Mouse (Mus musculus): ENCODE measurements around the gene Susd6. TPM values are rescaled to one million over a fixed set of nuclear protein-coding genes. Genes with fewer than 3 reads are reported as not detected.

Gene Susd6
- polyA plus RNA-seq, 1 experiment from 2014 or later: 21.7 TPM

DNA sequence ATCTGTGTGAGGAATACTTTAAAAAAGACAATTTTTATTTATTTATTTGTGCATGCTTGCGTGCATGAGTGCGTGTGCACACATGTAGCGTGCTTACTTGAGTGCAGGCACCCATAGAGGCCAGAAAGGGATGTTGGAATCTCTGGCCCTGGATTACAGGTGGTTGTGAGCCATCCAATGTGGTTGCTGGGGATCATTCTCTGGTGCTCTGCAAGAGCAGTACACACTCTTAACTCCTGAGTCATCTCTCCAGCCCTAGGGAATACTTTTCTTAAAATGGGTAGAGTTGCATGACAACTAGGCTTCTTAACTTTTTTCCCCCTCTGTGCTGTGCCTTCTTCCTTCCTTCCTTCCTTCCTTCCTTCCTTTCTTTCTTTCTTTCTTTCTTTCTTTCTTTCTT, 9.8 kb downstream of the Susd6 start:
- H3K4me1 ChIP-seq (replicated peaks; ENCODE audit: control insufficient read depth, insufficient read depth, low read length): peaks cover 24% of the 10 kb centered on the region
- no peak overlapping the region for H3K27ac ChIP-seq (ENCODE audit: low read depth, low read length)
- H3K4me2 ChIP-seq: no peak overlapping the region
- no peaks in the 10 kb centered on the region for H3K27me3 ChIP-seq (replicated peaks; ENCODE audit: control insufficient read depth, insufficient read depth, low read length)
- no peak overlapping the region for H3K9ac ChIP-seq (ENCODE audit: low read depth, low read length)
- WGBS: 91% methylated on average over 3 of the region's 3 CpGs
- ATAC-seq (replicated peaks; ENCODE audit: low FRiP score) (no peak), DNase-seq (ENCODE audit: low spot score) (no peak)
- H3K4me3 ChIP-seq (ENCODE audit: low read depth, low read length): no peak overlapping the region
- H3K36me3 ChIP-seq (ENCODE audit: control insufficient read depth, insufficient read depth, low read length): no peaks in the 10 kb centered on the region
- no peaks in the 10 kb centered on the region for H3K9me3 ChIP-seq (ENCODE audit: control insufficient read depth, low read length)

DNA sequence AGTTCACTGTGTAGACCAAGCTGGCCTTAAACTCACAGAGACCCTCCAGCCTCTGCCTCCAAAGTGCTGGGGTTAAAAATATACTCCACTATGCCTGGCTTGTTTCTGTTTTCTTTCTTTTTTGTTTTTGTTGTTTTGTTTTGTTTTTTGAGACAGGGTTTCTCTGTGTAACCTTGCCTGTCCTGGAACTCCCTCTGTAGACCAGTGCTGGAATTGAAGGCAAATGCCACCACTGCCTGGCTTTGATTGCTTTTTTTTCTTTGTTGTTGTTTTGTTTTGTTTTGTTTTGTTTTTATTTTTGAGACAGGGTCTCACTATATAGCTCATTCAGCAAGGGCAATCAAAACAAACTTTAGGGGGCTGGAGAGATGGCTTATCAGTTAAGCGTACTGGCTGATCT, 11.1 kb downstream of the Susd6 start:
- WGBS: 91% methylated on average over 1 of the region's 1 CpGs
- Histone ChIP-seq H3K4me2 (no peak overlapping the region), H3K36me3 (ENCODE audit: control insufficient read depth, insufficient read depth, low read length) (no peaks in the 10 kb centered on the region), H3K27me3 (replicated peaks; ENCODE audit: control insufficient read depth, insufficient read depth, low read length) (no peaks in the 10 kb centered on the region), H3K27ac (ENCODE audit: low read depth, low read length) (no peak overlapping the region), H3K9me3 (ENCODE audit: control insufficient read depth, low read length) (no peaks in the 10 kb centered on the region), H3K4me1 (replicated peaks; ENCODE audit: control insufficient read depth, insufficient read depth, low read length) (peaks cover 23% of the 10 kb centered on the region), H3K4me3 (ENCODE audit: low read depth, low read length) (no peak overlapping the region), H3K9ac (ENCODE audit: low read depth, low read length) (no peak overlapping the region)
- no peak for DNase-seq (ENCODE audit: low spot score)
- ATAC-seq (replicated peaks; ENCODE audit: low FRiP score): no peak

DNA sequence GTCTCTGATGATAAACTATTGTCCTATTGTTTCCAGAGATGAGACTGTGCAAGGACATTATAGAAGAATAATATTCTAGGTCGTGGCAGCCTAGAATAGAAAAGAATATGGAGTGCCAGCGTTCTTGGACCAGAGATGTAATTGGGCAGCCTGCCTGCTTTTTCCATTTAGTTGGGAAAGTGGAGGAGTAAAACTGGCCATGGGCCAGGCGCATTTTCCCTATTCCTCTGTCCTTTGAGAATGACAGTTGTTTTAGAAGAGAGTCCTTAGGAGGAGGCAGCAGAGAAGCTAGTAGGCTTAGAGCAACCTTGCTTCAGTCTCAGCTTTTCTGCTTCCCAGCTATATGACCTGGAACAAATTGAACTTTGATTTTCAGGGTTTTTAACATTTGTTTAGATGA, 13.6 kb downstream of the Susd6 start:
- Histone ChIP-seq H3K4me1 (replicated peaks; ENCODE audit: control insufficient read depth, insufficient read depth, low read length) (peaks cover 36% of the 10 kb centered on the region), H3K9me3 (ENCODE audit: control insufficient read depth, low read length) (no peaks in the 10 kb centered on the region), H3K27ac (ENCODE audit: low read depth, low read length) (no peak overlapping the region), H3K4me2 (no peak overlapping the region), H3K4me3 (ENCODE audit: low read depth, low read length) (no peak overlapping the region), H3K9ac (ENCODE audit: low read depth, low read length) (no peak overlapping the region), H3K27me3 (replicated peaks; ENCODE audit: control insufficient read depth, insufficient read depth, low read length) (no peaks in the 10 kb centered on the region), H3K36me3 (ENCODE audit: control insufficient read depth, insufficient read depth, low read length) (no peaks in the 10 kb centered on the region)
- no peak for DNase-seq (ENCODE audit: low spot score)
- WGBS: 73% methylated on average over 3 of the region's 3 CpGs
- no peak for ATAC-seq (replicated peaks; ENCODE audit: low FRiP score)

DNA sequence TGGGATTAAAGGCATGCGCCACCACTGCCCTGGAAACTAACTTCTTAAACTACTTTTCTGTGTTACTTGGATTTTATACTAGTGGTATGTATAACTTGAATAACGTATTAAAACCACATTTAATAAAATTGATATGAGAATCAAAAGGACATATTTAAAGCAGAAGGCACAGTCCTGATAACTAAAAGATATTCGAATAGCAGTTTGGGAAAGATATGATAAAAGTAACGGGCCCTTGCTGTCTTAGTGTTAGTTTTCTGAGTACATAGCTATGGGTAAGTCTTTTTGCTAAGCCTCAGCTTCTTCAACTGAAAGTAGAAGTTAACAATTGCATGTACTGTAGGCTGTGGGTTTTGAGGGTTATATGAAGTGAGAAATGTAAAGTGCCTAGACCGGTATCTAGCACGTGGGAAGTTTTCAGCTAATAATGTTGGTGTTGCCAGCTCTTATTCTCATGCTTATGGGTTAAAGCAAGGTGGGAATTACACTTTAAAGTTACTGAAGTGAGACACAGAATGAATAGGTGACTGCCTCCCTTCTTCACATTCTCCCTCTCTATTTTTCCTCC, 14.6 kb downstream of the Susd6 start:
- no peaks in the 10 kb centered on the region for H3K9me3 ChIP-seq (ENCODE audit: control insufficient read depth, low read length)
- ATAC-seq (replicated peaks; ENCODE audit: low FRiP score): no peak
- H3K4me1 ChIP-seq (replicated peaks; ENCODE audit: control insufficient read depth, insufficient read depth, low read length): peaks cover 42% of the 10 kb centered on the region
- WGBS: 75% methylated on average over 6 of the region's 6 CpGs
- no peak overlapping the region for H3K9ac ChIP-seq (ENCODE audit: low read depth, low read length)
- no peak for DNase-seq (ENCODE audit: low spot score)
- no peaks in the 10 kb centered on the region for H3K27me3 ChIP-seq (replicated peaks; ENCODE audit: control insufficient read depth, insufficient read depth, low read length)
- no peak overlapping the region for H3K27ac ChIP-seq (ENCODE audit: low read depth, low read length)
- H3K36me3 ChIP-seq (ENCODE audit: control insufficient read depth, insufficient read depth, low read length): no peaks in the 10 kb centered on the region
- no peak overlapping the region for H3K4me3 ChIP-seq (ENCODE audit: low read depth, low read length)
- H3K4me2 ChIP-seq: no peak overlapping the region

DNA sequence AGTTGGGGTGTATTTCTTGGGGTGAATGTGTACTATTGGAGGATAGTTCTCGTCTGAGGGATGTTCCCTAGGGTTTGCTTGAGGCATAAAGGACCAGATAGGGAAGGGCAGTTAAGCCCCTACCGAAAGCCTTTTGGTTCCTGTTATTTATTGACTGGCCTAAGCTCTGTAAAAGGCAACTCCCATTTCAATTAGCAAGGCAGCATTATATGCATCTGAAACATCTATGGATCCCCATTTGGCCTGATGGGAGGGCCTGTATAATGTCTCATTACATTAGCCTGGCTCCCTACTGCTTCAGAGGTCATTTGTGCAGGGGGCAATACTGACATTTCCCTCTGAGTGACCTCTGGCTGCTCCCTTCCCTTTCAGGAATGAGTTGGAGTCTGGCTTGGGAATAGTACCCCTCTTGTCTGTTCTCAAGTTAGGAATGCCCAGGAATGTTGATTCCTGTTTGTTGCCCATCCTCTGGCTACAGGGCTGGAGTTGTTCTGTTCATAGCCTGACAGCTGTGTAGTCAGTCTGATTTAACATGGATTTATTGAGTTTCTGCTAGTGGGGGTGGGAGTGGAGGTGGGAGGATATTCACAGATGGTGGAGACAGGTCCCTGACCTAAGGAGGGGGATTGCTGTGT, 17.3 kb downstream of the Susd6 start:
- DNase-seq (ENCODE audit: low spot score) (no peak), ATAC-seq (replicated peaks; ENCODE audit: low FRiP score) (no peak)
- Histone ChIP-seq H3K4me2 (no peak overlapping the region), H3K9ac (ENCODE audit: low read depth, low read length) (no peak overlapping the region), H3K9me3 (ENCODE audit: control insufficient read depth, low read length) (no peaks in the 10 kb centered on the region), H3K4me3 (ENCODE audit: low read depth, low read length) (no peak overlapping the region), H3K4me1 (replicated peaks; ENCODE audit: control insufficient read depth, insufficient read depth, low read length) (peaks cover 52% of the 10 kb centered on the region), H3K36me3 (ENCODE audit: control insufficient read depth, insufficient read depth, low read length) (no peaks in the 10 kb centered on the region), H3K27ac (ENCODE audit: low read depth, low read length) (no peak overlapping the region), H3K27me3 (replicated peaks; ENCODE audit: control insufficient read depth, insufficient read depth, low read length) (no peaks in the 10 kb centered on the region)
- WGBS: 60% methylated on average over 2 of the region's 2 CpGs

DNA sequence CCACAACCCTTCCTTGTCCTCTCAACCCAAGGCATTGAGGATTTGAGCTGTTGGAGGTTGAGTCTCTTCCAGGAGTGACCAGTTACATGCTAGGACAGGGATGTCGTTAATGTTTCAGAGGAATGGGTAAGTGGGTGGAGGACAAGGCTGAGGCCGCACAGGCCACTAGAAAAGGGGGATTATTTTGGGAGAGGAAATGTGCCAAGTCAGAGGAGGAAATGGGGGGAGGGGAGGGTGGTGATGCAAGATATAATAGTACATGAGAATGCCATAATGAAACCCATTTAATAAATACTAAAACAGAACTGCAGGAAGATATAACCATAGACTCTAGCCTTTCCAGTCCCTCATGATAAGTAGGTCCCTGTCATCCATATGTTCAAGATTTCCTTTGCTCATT, 19.7 kb downstream of the Susd6 start:
- no peak overlapping the region for H3K9ac ChIP-seq (ENCODE audit: low read depth, low read length)
- H3K4me2 ChIP-seq: no peak overlapping the region
- no peaks in the 10 kb centered on the region for H3K27me3 ChIP-seq (replicated peaks; ENCODE audit: control insufficient read depth, insufficient read depth, low read length)
- H3K27ac ChIP-seq (ENCODE audit: low read depth, low read length): no peak overlapping the region
- ATAC-seq (replicated peaks; ENCODE audit: low FRiP score): no peak
- peaks cover 56% of the 10 kb centered on the region for H3K4me1 ChIP-seq (replicated peaks; ENCODE audit: control insufficient read depth, insufficient read depth, low read length)
- no peaks in the 10 kb centered on the region for H3K36me3 ChIP-seq (ENCODE audit: control insufficient read depth, insufficient read depth, low read length)
- no peak overlapping the region for H3K4me3 ChIP-seq (ENCODE audit: low read depth, low read length)
- no peaks in the 10 kb centered on the region for H3K9me3 ChIP-seq (ENCODE audit: control insufficient read depth, low read length)
- 58% methylated on average over 2 of the region's 2 CpGs for WGBS
- no peak for DNase-seq (ENCODE audit: low spot score)

DNA sequence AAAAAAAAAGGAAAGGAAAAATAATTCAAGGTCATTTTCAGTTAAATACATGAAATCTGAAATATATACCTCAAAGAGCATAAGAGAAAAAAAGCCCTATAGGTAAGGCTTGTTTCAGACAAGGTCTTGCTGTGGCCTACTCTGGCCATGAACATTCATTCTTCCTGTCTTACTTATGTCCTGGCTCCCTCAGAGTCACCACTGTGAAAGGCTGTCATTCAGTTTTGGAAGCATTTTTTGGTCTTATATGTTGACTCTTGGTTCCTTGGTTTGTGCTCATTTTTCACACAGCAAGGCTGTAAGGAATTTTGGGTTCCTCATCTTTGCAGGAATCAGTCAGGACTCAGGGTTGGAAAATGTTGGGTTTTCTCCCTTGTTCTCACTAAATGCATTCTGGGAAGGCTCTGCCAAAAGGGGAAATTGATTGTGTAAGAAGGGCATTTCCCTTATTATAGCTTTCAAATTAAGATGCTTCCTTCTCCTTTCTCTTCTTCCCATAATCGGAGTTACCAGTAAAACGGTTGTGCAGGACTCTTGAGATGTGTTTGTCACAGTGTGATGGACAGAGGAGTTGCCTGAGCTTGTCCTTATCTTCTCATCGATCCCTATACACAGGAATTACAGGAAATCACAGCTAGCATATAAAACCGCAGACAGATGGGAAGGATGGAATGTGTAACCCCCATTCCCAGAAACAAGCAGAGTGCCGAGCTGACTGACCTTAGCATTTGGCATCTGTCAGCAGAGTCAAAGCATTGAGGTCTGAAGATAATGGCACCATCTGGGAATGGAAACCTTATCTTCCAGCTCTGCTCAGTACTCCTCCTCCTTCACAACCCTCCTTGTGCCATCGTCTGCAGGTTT, 21.6 kb downstream of the Susd6 start:
- H3K4me2 ChIP-seq: peak overlapping the region; percentile 35
- H3K4me3 ChIP-seq (ENCODE audit: low read depth, low read length): no peak overlapping the region
- 19% methylated on average over 6 of the region's 6 CpGs for WGBS
- H3K27ac ChIP-seq (ENCODE audit: low read depth, low read length): peak overlapping the region; percentile 14; the same call in 1 of the 2 replicates
- H3K9ac ChIP-seq (ENCODE audit: low read depth, low read length): no peak overlapping the region
- ATAC-seq (replicated peaks; ENCODE audit: low FRiP score): peak; percentile 61
- peaks cover 71% of the 10 kb centered on the region for H3K4me1 ChIP-seq (replicated peaks; ENCODE audit: control insufficient read depth, insufficient read depth, low read length)
- H3K27me3 ChIP-seq (replicated peaks; ENCODE audit: control insufficient read depth, insufficient read depth, low read length): no peaks in the 10 kb centered on the region
- DNase-seq (ENCODE audit: low spot score): no peak
- no peaks in the 10 kb centered on the region for H3K9me3 ChIP-seq (ENCODE audit: control insufficient read depth, low read length)
- no peaks in the 10 kb centered on the region for H3K36me3 ChIP-seq (ENCODE audit: control insufficient read depth, insufficient read depth, low read length)

DNA sequence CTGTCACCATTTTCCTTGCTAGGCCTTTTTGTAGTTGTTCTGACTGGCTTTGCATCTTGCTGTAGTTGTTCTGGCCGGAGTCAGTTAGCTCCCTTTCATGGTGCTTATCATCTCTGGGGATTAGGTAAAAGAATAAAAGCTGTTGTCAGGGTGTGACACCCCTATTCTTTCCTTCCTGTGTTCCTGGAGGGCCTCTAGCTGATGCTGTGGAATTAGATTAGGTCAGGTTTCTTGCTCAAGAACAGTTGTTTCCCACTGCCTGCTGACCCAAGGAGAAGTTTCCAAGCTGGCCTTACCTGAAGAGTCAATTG, 22.2 kb downstream of the Susd6 start:
- no peak overlapping the region for H3K9ac ChIP-seq (ENCODE audit: low read depth, low read length)
- DNase-seq (ENCODE audit: low spot score): no peak
- H3K4me2 ChIP-seq: peak overlapping the region; percentile 35
- peak; percentile 21; the same call in 1 of the 2 replicates for ATAC-seq (replicated peaks; ENCODE audit: low FRiP score)
- H3K4me3 ChIP-seq (ENCODE audit: low read depth, low read length): no peak overlapping the region
- peaks cover 71% of the 10 kb centered on the region for H3K4me1 ChIP-seq (replicated peaks; ENCODE audit: control insufficient read depth, insufficient read depth, low read length)
- H3K9me3 ChIP-seq (ENCODE audit: control insufficient read depth, low read length): no peaks in the 10 kb centered on the region
- no peaks in the 10 kb centered on the region for H3K27me3 ChIP-seq (replicated peaks; ENCODE audit: control insufficient read depth, insufficient read depth, low read length)
- H3K27ac ChIP-seq (ENCODE audit: low read depth, low read length): peak overlapping the region; percentile 14; the same call in 1 of the 2 replicates
- H3K36me3 ChIP-seq (ENCODE audit: control insufficient read depth, insufficient read depth, low read length): no peaks in the 10 kb centered on the region
- 41% methylated on average over 1 of the region's 1 CpGs for WGBS

All from liver, embryonic 11.5 days (tissue).